1 mouse cellular context compared by ENCODE assay signal in the genomic region with DNA sequence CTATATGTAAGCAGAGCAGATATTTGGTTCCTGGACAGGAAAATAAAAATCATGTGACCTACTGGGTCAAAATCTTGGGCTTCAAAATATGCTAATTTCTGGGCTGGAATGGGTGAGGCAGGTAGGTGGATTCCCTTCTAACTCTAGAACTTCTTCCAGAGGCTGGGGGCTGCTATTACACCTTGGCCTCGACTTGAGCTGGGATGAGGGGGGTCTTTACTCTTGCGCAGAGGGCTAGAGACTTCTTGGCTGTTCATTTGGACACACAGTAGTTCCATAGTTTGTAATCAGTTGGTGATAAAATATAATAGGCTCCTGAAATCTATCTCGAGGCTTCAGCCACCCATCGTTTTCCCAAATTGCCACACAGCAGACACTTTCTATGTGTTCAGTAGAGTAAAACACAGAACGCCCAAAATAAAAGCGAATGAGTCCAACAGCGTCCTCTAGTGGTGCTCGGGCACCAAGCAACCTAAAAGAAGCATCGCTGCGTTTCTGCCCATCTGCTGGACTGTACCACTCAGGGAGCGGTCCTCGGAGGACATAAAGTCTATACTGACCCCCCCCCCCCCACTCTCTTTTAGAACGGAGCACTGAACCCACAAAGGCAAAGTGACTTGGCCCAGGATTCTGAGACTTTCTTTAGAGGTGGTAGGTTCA.
TF ChIP-seq lines count a peak whose summit lies in the region.

No protein-coding gene starts in this region.

TF ChIP-seq in CH12.LX, 34 proteins besides CTCF, POLR2A, EP300 and RAD21:
- TF ChIP-seq SMC3 (IDR thresholded peaks at IDR 0.05; ENCODE audit: low read depth, low read length) (peak; percentile 53), ZKSCAN1 (IDR thresholded peaks at IDR 0.05; ENCODE audit: borderline replicate concordance, low read depth, low read length) (no peak)
